8 mouse cellular contexts compared by ENCODE assay signal in genomic region chr1:168429856-168430644, GRCm38 (mm10). TPM values are rescaled to one million over a fixed set of nuclear protein-coding genes. Genes with fewer than 3 reads are reported as not detected.
DNase-seq lines count a peak whose midpoint lies in the region; ATAC-seq and TF ChIP-seq lines count a peak whose summit lies in the region.

No protein-coding gene starts in this region.

- no peaks in the 10 kb centered on the region for H3K36me3 ChIP-seq in kidney, postnatal 0 days (ENCODE audit: insufficient read depth, low read length)
- H3K36me3 ChIP-seq in forebrain, embryonic 10.5 days (replicated peaks): 0 out of 2 replicates have a peak, but pooled peaks cover 4% of the 10 kb centered on the region
- no peaks in the 10 kb centered on the region for H3K36me3 ChIP-seq in limb, embryonic 11.5 days (ENCODE audit: control insufficient read depth, insufficient read depth, low read length)
- H3K36me3 ChIP-seq in neural tube, embryonic 14.5 days (ENCODE audit: control insufficient read depth, insufficient read depth, low read length): no peaks in the 10 kb centered on the region

- no peaks in the 10 kb centered on the region for H3K27me3 ChIP-seq in kidney, postnatal 0 days (ENCODE audit: insufficient read depth, low read length)
- H3K27me3 ChIP-seq in forebrain, embryonic 10.5 days (ENCODE audit: poor library complexity, severe bottlenecking): no peaks in the 10 kb centered on the region
- H3K27me3 ChIP-seq in limb, embryonic 11.5 days (ENCODE audit: control insufficient read depth, insufficient read depth, low read length): no peaks in the 10 kb centered on the region
- no peaks in the 10 kb centered on the region for H3K27me3 ChIP-seq in neural tube, embryonic 14.5 days (ENCODE audit: control insufficient read depth, insufficient read depth, low read length)

- H3K4me2 ChIP-seq in kidney, postnatal 0 days (ENCODE audit: low read length): peak overlapping the region; percentile 56
- H3K4me2 ChIP-seq in limb, embryonic 11.5 days (ENCODE audit: low read depth, severe bottlenecking): peak overlapping the region; percentile 52
- H3K4me2 ChIP-seq in neural tube, embryonic 14.5 days (ENCODE audit: low read depth, low read length): peak overlapping the region; percentile 71

- WGBS in kidney, postnatal 0 days: 0% methylated on average over 5 of the region's 5 CpGs
- WGBS in forebrain, embryonic 10.5 days: 6% methylated on average over 5 of the region's 5 CpGs
- 1% methylated on average over 5 of the region's 5 CpGs for WGBS in limb, embryonic 11.5 days
- 3% methylated on average over 5 of the region's 5 CpGs for WGBS in neural tube, embryonic 14.5 days

- H3K4me3 ChIP-seq in kidney, postnatal 0 days (replicated peaks; ENCODE audit: low read depth, low read length): peak overlapping the region; percentile 61
- H3K4me3 ChIP-seq in forebrain, embryonic 10.5 days: peak overlapping the region; percentile 87
- H3K4me3 ChIP-seq in limb, embryonic 11.5 days (ENCODE audit: low read depth, low read length): peak overlapping the region; percentile 90
- H3K4me3 ChIP-seq in neural tube, embryonic 14.5 days (ENCODE audit: low read depth, low read length): peak overlapping the region; percentile 71

- H3K27ac ChIP-seq in kidney, postnatal 0 days: peak overlapping the region; percentile 94
- peak overlapping the region; percentile 99 for H3K27ac ChIP-seq in forebrain, embryonic 10.5 days
- H3K27ac ChIP-seq in limb, embryonic 11.5 days (replicated peaks; ENCODE audit: low read depth, low read length): peak overlapping the region; percentile 99; the same call in 1 of the 2 replicates
- H3K27ac ChIP-seq in neural tube, embryonic 14.5 days (ENCODE audit: low read depth, low read length): no peak overlapping the region

- H3K4me1 ChIP-seq in kidney, postnatal 0 days (replicated peaks; ENCODE audit: insufficient read depth, low read length): peaks cover 3% of the 10 kb centered on the region; the same call in 1 of the 2 replicates
- peaks cover 44% of the 10 kb centered on the region for H3K4me1 ChIP-seq in forebrain, embryonic 10.5 days
- H3K4me1 ChIP-seq in limb, embryonic 11.5 days (ENCODE audit: control insufficient read depth, insufficient read depth, low read length): peaks cover 22% of the 10 kb centered on the region
- peaks cover 13% of the 10 kb centered on the region; the same call in 1 of the 2 replicates for H3K4me1 ChIP-seq in neural tube, embryonic 14.5 days (ENCODE audit: control insufficient read depth, insufficient read depth, low read length)

- TF ChIP-seq CTCF in kidney, postnatal 0 days (IDR thresholded peaks at IDR 0.05; ENCODE audit: low read depth): no peak

- ATAC-seq in kidney, postnatal 0 days (replicated peaks; ENCODE audit: low FRiP score, low read depth): no peak
- no peak for ATAC-seq in limb, embryonic 11.5 days (ENCODE audit: insufficient number of reproducible peaks, low FRiP score, low TSS enrichment, low read depth)
- ATAC-seq in neural tube, embryonic 14.5 days (ENCODE audit: low read depth): no peak

- peak overlapping the region; percentile 78 for H3K9ac ChIP-seq in kidney, postnatal 0 days (ENCODE audit: low read depth, low read length)
- peak overlapping the region; percentile 64 for H3K9ac ChIP-seq in limb, embryonic 11.5 days (ENCODE audit: low read length)
- H3K9ac ChIP-seq in neural tube, embryonic 14.5 days (replicated peaks; ENCODE audit: low read depth, low read length): peak overlapping the region; percentile 85

- DNase-seq in kidney, postnatal 0 days (ENCODE audit: low spot score): peak; percentile 62
- DNase-seq in kidney, adult 8-10 months: no peak
- no peak for DNase-seq in forebrain, embryonic 10.5 days (ENCODE audit: extremely low spot score, low spot score)
- no peak for DNase-seq in limb, embryonic 11.5 days (ENCODE audit: low spot score)
- DNase-seq in thymus, postnatal 25 days: no peak
- DNase-seq in thymus, postnatal 4 days: no peak
- no peak for DNase-seq in cerebellum, adult 11 months

- H3K9me3 ChIP-seq in kidney, postnatal 0 days (replicated peaks; ENCODE audit: low read length): no peaks in the 10 kb centered on the region
- H3K9me3 ChIP-seq in forebrain, embryonic 10.5 days: no peaks in the 10 kb centered on the region
- H3K9me3 ChIP-seq in limb, embryonic 11.5 days (ENCODE audit: control insufficient read depth, low read length): no peaks in the 10 kb centered on the region
- no peaks in the 10 kb centered on the region for H3K9me3 ChIP-seq in neural tube, embryonic 14.5 days (ENCODE audit: control insufficient read depth, low read length)

RNA-seq across cellular contexts. Expression of gene Pbx1, which starts 2.0 kb away (rescaled TPM):
- polyA plus RNA-seq in kidney, postnatal 0 days (2015; fragmentation: Nextera tagmentation; extraction: Ambion mirVana): 55.7 and 59.4 TPM in 2 replicates
- 38.2 and 38.8 TPM in 2 replicates for polyA plus RNA-seq in forebrain, embryonic 10.5 days (2016; fragmentation: Nextera tagmentation; extraction: Ambion mirVana)
- 43.7 and 44.2 TPM in 2 replicates for polyA plus RNA-seq in limb, embryonic 11.5 days (2014; fragmentation: Nextera tagmentation; extraction: Ambion mirVana)
- polyA plus RNA-seq in neural tube, embryonic 14.5 days (2014; fragmentation: Nextera tagmentation; extraction: Ambion mirVana): 41.2 and 47.8 TPM in 2 replicates
